Mouse (Mus musculus) cortical plate, adult 2 months (tissue): ENCODE results near the gene Eps8l3. TPM values are rescaled to one million over a fixed set of nuclear protein-coding genes. Genes with fewer than 3 reads are reported as not detected.

Source experiments
- H3K27ac ChIP-seq: fragments of 200-500 bp; 2 replicates; pipeline ENCODE4 v1.5.1; 2012; ENCODE audit warnings: low read length, control low read depth, inconsistent platforms; ENCODE audit not compliant: insufficient read depth
- H3K4me1 ChIP-seq: fragments of 200-500 bp; 2 replicates; pipeline ENCODE4 v1.6.1; 2011; ENCODE audit warnings: low read length; ENCODE audit not compliant: control insufficient read depth, insufficient read depth
- H3K4me3 ChIP-seq: fragments of 200-500 bp; 2 replicates; pipeline ENCODE4 v1.5.1; 2011; ENCODE audit warnings: mild to moderate bottlenecking, low read length, control low read depth; ENCODE audit not compliant: insufficient read depth
- CTCF ChIP-seq: fragments of 200-500 bp; IDR thresholded peaks from 2 replicates; pipeline ENCODE4 v1.5.1; 2011; ENCODE audit warnings: mild to moderate bottlenecking, control low read depth, low read length; ENCODE audit not compliant: insufficient read depth; ENCODE audit errors: extremely low read depth
- POLR2A ChIP-seq: fragments of 200-500 bp; IDR thresholded peaks from 2 replicates; pipeline ENCODE4 v1.6.1; 2011; ENCODE audit warnings: mild to moderate bottlenecking, low read length, control low read depth; ENCODE audit not compliant: insufficient read depth; ENCODE audit errors: extremely low read depth
- polyA plus RNA-seq: library from polyadenylated mRNA; depleted of rRNA; stranded (reverse); fragments of >200 nt; gene quantifications from 2 replicates; pipeline ENCODE4 v1.2.3, GENCODE M21; 2012

Gene Eps8l3
- polyA plus RNA-seq, 1 experiment, result not detected

DNA sequence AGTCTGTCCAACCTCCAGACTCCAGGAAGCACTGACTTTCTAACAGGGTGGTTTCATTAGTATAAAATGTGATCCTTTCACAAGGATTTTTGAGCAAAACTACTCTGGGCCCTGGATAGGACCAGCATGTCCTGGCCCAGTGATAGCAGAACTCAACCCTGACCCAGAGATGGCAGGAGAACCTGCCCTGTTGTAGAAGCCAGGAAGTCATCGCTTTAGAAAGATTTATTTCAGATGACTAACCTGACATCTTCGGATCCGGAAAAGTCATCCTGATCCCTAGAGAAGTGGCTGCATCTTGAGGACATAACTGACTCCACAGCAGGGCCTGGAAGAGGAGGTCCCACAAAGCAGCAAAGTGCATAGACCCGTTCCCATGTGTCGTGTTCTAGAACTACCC is 37.2 kb upstream of the Eps8l3 start:
- Histone ChIP-seq H3K4me3 (no peak overlapping the region), H3K4me1 (peaks cover 2% of the 10 kb centered on the region), H3K27ac (no peak overlapping the region)
- TF ChIP-seq POLR2A (no peak), CTCF (no peak)

DNA sequence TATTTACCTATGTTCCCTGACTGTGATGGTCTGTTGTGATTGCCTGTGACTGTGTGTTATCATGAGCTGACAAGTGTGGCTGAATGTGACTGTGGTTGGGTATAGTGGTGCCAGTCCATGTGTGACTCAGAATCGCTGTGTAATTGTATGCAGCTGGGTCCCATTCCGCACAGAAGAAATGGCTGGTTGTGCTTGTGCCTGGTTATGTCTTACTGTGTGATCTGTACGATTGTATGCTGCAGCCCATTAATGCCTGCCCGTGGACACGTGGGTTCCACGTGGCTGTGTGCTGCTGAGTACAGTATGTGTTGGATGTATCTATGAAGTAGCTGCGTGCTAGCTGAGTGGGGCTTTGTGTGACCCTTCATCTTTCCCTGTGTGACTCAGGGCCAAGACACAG is 36.2 kb upstream of the Eps8l3 start:
- Histone ChIP-seq H3K4me3 (no peak overlapping the region), H3K4me1 (peaks cover 2% of the 10 kb centered on the region), H3K27ac (no peak overlapping the region)
- TF ChIP-seq CTCF (no peak), POLR2A (no peak)

DNA sequence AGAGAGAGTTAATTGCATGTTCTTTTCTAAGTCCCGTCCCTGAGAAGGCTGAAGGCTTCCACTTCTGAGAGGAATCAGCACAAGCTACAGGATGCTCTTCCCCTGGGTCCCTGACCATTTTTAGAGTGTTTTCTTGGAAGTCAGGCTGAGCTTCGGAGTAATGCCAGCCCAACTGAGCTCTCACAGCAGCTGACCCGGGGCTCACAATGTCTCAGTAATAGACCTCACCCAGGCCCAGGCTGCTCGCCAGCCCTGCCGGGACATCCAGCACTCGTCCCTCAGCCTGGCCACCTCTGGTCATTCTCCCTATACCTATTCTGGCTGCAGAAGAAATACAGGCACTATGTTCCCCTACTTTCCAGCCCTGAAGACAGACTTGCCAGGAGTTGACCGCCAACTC is 35.7 kb upstream of the Eps8l3 start:
- no peak overlapping the region for H3K27ac ChIP-seq

DNA sequence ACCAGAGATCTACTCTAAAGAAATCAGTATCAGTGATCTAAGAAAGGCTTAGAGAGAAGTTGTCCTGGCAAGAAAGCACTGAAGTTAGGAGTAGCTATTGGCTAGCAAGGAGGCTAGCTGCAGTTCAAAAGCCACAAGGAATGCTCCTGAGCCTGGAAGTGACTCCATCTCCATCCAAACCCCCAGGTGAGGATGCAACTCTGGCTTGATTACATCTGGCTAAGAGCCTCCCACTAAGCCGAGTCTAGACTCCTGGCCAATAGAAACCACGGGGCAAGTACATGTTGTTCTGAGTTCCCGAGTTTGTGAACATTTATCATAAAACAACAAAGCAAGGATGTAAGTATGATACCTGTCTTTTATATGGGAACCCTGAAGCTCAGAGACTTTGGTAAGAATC is 33.6 kb upstream of the Eps8l3 start:
- H3K4me3 ChIP-seq, result no peak overlapping the region
- no peak overlapping the region for H3K27ac ChIP-seq
- peaks cover 2% of the 10 kb centered on the region for H3K4me1 ChIP-seq
- TF ChIP-seq CTCF (no peak), POLR2A (no peak)

More for the DNA sequence above, 35.7 kb upstream of the Eps8l3 start:
- H3K4me3 ChIP-seq, result no peak overlapping the region
- peaks cover 2% of the 10 kb centered on the region for H3K4me1 ChIP-seq
- TF ChIP-seq CTCF (no peak), POLR2A (no peak)

DNA sequence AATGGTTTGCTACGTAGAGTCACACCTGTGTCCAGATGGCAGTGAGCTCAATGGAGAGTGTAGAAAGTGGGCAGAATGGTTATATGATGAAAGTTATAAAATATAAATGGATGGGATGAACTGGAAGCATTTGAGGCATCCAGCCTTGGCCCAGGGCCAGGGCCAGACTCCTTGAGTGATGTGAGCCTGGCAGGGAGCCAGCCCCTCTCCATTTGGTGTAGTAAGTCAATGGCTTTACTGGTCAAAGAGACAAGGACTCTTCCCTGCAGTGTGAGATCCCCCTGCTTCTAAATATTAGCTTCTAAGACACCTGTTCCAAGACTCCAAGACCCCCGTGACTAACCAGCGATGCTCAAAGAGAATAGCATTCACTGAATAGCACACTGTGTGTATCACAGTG is 33.0 kb upstream of the Eps8l3 start:
- Histone ChIP-seq H3K4me3 (no peak overlapping the region), H3K27ac (no peak overlapping the region), H3K4me1 (peaks cover 2% of the 10 kb centered on the region)
- TF ChIP-seq CTCF, result no peak
- no peak for TF ChIP-seq POLR2A

DNA sequence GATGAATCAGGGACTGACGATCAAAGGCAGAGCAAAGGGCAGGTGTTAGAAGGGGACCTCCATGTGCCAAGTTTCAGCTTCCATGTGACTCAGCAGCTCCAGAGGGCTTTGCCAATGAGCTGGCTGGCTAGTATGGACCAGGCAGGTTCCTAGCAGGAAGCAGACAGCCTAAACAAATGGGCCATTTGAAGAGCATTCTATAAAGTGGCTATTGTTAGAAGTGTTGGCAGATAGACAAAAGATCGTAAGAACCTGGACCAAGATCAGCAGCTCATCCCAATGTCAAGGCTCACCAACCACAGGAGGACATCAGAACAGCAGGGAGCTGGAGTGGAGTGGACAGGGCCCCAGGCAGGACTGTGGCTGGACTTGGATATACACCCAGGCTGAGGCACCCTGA is 32.5 kb upstream of the Eps8l3 start:
- Histone ChIP-seq H3K4me3 (no peak overlapping the region), H3K27ac (no peak overlapping the region), H3K4me1 (peaks cover 2% of the 10 kb centered on the region)
- TF ChIP-seq POLR2A (no peak), CTCF (no peak)

DNA sequence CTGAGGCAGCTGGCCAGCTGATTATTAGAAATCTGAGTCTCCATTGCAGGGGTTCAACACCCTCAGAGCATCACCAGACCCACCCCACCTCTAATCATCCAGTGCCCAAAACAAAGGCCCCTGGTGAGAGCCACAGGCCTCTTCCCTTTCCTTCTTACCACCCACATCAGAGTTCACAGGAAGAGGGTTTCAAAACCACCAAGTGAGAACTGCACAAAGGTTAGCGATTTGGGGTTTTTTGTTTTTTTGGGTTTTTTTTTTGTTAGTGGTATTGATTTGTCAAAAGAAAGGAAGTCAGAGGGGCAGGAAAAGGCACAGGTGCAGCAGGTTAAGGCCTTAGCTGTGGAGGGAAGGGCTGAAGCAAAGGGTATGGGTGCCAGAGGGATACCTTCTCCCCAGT is 30.9 kb upstream of the Eps8l3 start:
- no peak for TF ChIP-seq CTCF
- TF ChIP-seq POLR2A, result no peak
- Histone ChIP-seq H3K27ac (no peak overlapping the region), H3K4me3 (no peak overlapping the region), H3K4me1 (no peaks in the 10 kb centered on the region; the same call in none of the 2 replicates)

DNA sequence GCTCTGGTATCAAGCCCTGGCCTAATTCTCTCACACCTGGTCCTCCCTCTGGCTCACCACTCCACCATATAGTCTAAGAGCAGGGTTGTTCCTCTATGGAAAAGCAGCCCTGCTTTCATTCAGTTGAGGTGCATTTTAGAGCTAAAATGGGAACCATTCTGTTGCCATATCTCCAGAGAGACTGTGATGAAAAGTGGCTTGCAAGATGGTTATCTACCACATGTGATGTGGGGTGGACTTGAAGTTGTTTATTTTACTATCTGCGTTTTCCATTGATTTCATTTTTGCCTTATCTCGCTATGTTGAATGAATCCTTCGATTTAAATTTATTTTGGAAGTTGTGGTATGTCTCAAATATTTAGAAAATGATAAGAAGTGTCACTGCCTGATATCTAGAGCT is 30.2 kb upstream of the Eps8l3 start:
- no peak overlapping the region for H3K27ac ChIP-seq
- H3K4me1 ChIP-seq, result no peaks in the 10 kb centered on the region; the same call in none of the 2 replicates
- no peak overlapping the region for H3K4me3 ChIP-seq
- TF ChIP-seq CTCF (no peak), POLR2A (no peak)

DNA sequence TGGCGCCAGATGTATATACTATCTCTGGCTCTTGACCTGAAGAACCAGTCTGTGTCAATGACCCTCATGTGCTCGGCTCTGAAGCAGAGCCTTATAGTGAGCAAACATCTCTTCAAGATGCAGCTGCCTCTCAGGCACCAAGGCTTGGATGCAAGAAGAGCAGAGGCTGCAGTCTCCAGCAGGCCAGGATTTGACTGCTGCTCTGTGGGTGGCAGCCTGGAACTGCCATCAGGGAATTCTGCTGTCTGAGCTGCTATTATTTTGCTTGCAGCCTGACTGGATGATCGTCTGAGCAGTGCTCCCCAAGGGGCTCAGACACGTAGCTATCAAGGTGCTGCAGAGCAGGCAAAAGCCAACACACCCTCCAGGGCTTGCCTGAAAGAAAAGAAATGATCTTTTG is 28.9 kb upstream of the Eps8l3 start:
- no peaks in the 10 kb centered on the region; the same call in none of the 2 replicates for H3K4me1 ChIP-seq
- no peak overlapping the region for H3K4me3 ChIP-seq
- no peak overlapping the region for H3K27ac ChIP-seq
- TF ChIP-seq CTCF, result no peak

DNA sequence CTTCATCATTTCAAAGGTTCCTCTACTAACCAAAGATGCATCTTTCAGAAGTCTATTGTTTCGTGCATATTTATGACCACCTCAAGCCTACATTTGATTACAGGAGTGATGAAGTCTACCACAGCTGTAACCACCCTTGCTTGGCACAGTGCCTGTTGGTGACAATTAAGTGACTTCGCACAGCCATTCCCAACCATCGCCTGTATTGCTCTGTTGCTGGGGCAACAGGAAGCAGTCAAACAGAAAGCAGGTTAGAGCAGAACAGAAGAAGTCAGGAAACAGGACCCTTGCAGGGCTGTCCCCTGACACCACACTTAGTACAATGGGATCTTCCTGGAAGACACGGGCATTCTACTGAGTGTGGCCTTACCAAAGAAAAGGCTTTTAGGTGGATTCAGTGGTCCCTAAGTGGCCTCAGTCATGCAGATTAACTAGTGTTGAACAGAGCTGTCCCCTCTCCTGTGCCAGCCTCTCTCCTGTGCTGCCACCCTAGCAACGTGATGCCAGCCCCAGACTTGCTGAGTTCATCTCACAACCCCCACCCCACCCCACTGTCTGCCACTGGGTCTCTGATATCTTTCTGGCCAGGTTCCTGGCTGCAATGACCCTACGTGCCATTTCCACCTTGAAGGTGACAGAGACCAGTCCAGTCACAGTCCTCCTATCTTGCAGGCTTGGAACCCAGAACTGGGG is 27.9 kb upstream of the Eps8l3 start:
- H3K4me3 ChIP-seq, result no peak overlapping the region
- peaks cover 4% of the 10 kb centered on the region for H3K4me1 ChIP-seq
- no peak overlapping the region for H3K27ac ChIP-seq
- no peak for TF ChIP-seq CTCF
- no peak for TF ChIP-seq POLR2A
